Mouse (Mus musculus) spleen, adult 2 months (tissue): Measurements from ENCODE around the gene Thrap3.

Experiments used
- CTCF ChIP-seq: fragments of 200-500 bp; IDR thresholded peaks from 2 replicates; pipeline ENCODE4 v1.5.1; 2011; ENCODE audit warnings: mild to moderate bottlenecking, inconsistent platforms; ENCODE audit not compliant: insufficient read depth, insufficient read length, insufficient replicate concordance; ENCODE audit errors: extremely low read depth
- POLR2A ChIP-seq: fragments of 200-500 bp; IDR thresholded peaks from 2 replicates; pipeline ENCODE4 v1.6.1; 2011; ENCODE audit warnings: low read depth, low read length, inconsistent platforms

DNA sequence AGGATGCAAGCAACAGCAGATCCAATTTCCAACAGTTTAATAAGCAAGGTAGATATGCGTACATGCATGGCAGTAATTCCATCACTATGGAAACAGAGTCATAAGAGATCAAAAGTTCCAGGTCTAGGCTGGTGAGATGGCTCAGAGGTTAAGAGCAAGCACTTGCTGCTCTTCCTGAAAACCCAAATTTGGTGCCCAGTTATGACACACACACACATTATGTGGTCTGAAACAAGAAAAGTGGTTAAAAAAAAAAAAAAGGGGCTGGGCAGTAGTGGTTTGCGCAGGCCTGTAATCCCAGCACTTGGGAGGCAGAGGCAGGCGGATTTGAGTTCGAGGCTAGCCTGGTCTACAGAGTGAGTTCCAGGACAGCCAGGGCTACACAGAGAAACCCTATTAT, 7.6 kb downstream of the Thrap3 start:
- no peak for TF ChIP-seq CTCF
- no peak for TF ChIP-seq POLR2A
